Mouse (Mus musculus): ENCODE results near the gene Myh15. TPM values are rescaled to one million over a fixed set of nuclear protein-coding genes. Genes with fewer than 3 reads are reported as not detected.
A peak's percentile ranks its signal among the peaks of the same experiment; 100 is the strongest.

The Myh15 gene
- polyA plus RNA-seq, 1 experiment, result not detected

GRCm38 (mm10) chr16:49128015-49128414 lies 70.7 kb downstream of the Myh15 start:
- 24% methylated on average over 1 of the region's 1 CpGs for WGBS
- no peak overlapping the region for H3K27ac ChIP-seq (ENCODE audit: control insufficient read depth, insufficient read depth, low read depth, low read length, poor library complexity)
- TF ChIP-seq POLR2A (IDR thresholded peaks at IDR 0.05; ENCODE audit: borderline replicate concordance, control insufficient read depth, low read depth, low read length), result no peak
- H3K4me1 ChIP-seq (ENCODE audit: control insufficient read depth, insufficient read depth, low read length), result no peaks in the 10 kb centered on the region
- H3K4me3 ChIP-seq (replicated peaks; ENCODE audit: control insufficient read depth, low read depth, low read length), result no peak overlapping the region

GRCm38 (mm10) chr16:49156193-49156592 lies 98.9 kb downstream of the Myh15 start:
- no peaks in the 10 kb centered on the region for H3K4me1 ChIP-seq (ENCODE audit: control insufficient read depth, insufficient read depth, low read length)
- no peak overlapping the region for H3K27ac ChIP-seq (ENCODE audit: control insufficient read depth, insufficient read depth, low read depth, low read length, poor library complexity)
- TF ChIP-seq POLR2A (IDR thresholded peaks at IDR 0.05; ENCODE audit: borderline replicate concordance, control insufficient read depth, low read depth, low read length) (no peak), CTCF (IDR thresholded peaks at IDR 0.05; ENCODE audit: control insufficient read depth, insufficient read depth, low read length) (no peak)
- H3K4me3 ChIP-seq (replicated peaks; ENCODE audit: control insufficient read depth, low read depth, low read length), result no peak overlapping the region
- 41% methylated on average over 2 of the region's 2 CpGs for WGBS

GRCm38 (mm10) chr16:49164349-49165137 lies 107.3 kb downstream of the Myh15 start:
- 41% methylated on average over 7 of the region's 7 CpGs for WGBS
- Histone ChIP-seq H3K4me1 (ENCODE audit: control insufficient read depth, insufficient read depth, low read length) (no peaks in the 10 kb centered on the region), H3K4me3 (replicated peaks; ENCODE audit: control insufficient read depth, low read depth, low read length) (no peak overlapping the region), H3K27ac (ENCODE audit: control insufficient read depth, insufficient read depth, low read depth, low read length, poor library complexity) (no peak overlapping the region)
- peak; percentile 35; the same call in 1 of the 2 replicates for TF ChIP-seq CTCF (IDR thresholded peaks at IDR 0.05; ENCODE audit: control insufficient read depth, insufficient read depth, low read length)
- TF ChIP-seq POLR2A (IDR thresholded peaks at IDR 0.05; ENCODE audit: borderline replicate concordance, control insufficient read depth, low read depth, low read length), result no peak

- 8% methylated on average over 11 of the region's 11 CpGs for WGBS
- no peak overlapping the region for H3K4me3 ChIP-seq (replicated peaks; ENCODE audit: control insufficient read depth, low read depth, low read length)
- no peak overlapping the region for H3K27ac ChIP-seq (ENCODE audit: control insufficient read depth, insufficient read depth, low read depth, low read length, poor library complexity)
- TF ChIP-seq CTCF (IDR thresholded peaks at IDR 0.05; ENCODE audit: control insufficient read depth, insufficient read depth, low read length) (no peak), POLR2A (IDR thresholded peaks at IDR 0.05; ENCODE audit: borderline replicate concordance, control insufficient read depth, low read depth, low read length) (no peak)
- H3K4me1 ChIP-seq (ENCODE audit: control insufficient read depth, insufficient read depth, low read length), result no peaks in the 10 kb centered on the region
Measured at GRCm38 (mm10) chr16:49165728-49166127, 108.4 kb downstream of the Myh15 start.

- Histone ChIP-seq H3K4me3 (replicated peaks; ENCODE audit: control insufficient read depth, low read depth, low read length) (no peak overlapping the region), H3K4me1 (ENCODE audit: control insufficient read depth, insufficient read depth, low read length) (no peaks in the 10 kb centered on the region), H3K27ac (ENCODE audit: control insufficient read depth, insufficient read depth, low read depth, low read length, poor library complexity) (no peak overlapping the region)
- no peak for TF ChIP-seq POLR2A (IDR thresholded peaks at IDR 0.05; ENCODE audit: borderline replicate concordance, control insufficient read depth, low read depth, low read length)
- TF ChIP-seq CTCF (IDR thresholded peaks at IDR 0.05; ENCODE audit: control insufficient read depth, insufficient read depth, low read length), result no peak
- 48% methylated on average over 12 of the region's 12 CpGs for WGBS
Measured at GRCm38 (mm10) chr16:49167325-49167724, 110.0 kb downstream of the Myh15 start.

- WGBS, result 76% methylated on average over 1 of the region's 1 CpGs
- no peak for TF ChIP-seq CTCF (IDR thresholded peaks at IDR 0.05; ENCODE audit: control insufficient read depth, insufficient read depth, low read length)
- no peak for TF ChIP-seq POLR2A (IDR thresholded peaks at IDR 0.05; ENCODE audit: borderline replicate concordance, control insufficient read depth, low read depth, low read length)
Measured at GRCm38 (mm10) chr16:49175077-49175476, 117.8 kb downstream of the Myh15 start.

GRCm38 (mm10) chr16:49175729-49176395 lies 118.6 kb downstream of the Myh15 start:
- TF ChIP-seq CTCF (IDR thresholded peaks at IDR 0.05; ENCODE audit: control insufficient read depth, insufficient read depth, low read length), result no peak
- no peak for TF ChIP-seq POLR2A (IDR thresholded peaks at IDR 0.05; ENCODE audit: borderline replicate concordance, control insufficient read depth, low read depth, low read length)
- no peak overlapping the region for H3K27ac ChIP-seq (ENCODE audit: control insufficient read depth, insufficient read depth, low read depth, low read length, poor library complexity)
- WGBS, result 86% methylated on average over 8 of the region's 8 CpGs
- H3K4me3 ChIP-seq (replicated peaks; ENCODE audit: control insufficient read depth, low read depth, low read length), result no peak overlapping the region
- H3K4me1 ChIP-seq (ENCODE audit: control insufficient read depth, insufficient read depth, low read length), result no peaks in the 10 kb centered on the region

More at GRCm38 (mm10) chr16:49175077-49175476, 117.8 kb downstream of the Myh15 start:
- H3K4me1 ChIP-seq (ENCODE audit: control insufficient read depth, insufficient read depth, low read length), result no peaks in the 10 kb centered on the region
- no peak overlapping the region for H3K27ac ChIP-seq (ENCODE audit: control insufficient read depth, insufficient read depth, low read depth, low read length, poor library complexity)
- H3K4me3 ChIP-seq (replicated peaks; ENCODE audit: control insufficient read depth, low read depth, low read length), result no peak overlapping the region

GRCm38 (mm10) chr16:49193521-49193920 lies 136.2 kb downstream of the Myh15 start:
- H3K4me3 ChIP-seq (replicated peaks; ENCODE audit: control insufficient read depth, low read depth, low read length), result no peak overlapping the region

More at GRCm38 (mm10) chr16:49193521-49193920, 136.2 kb downstream of the Myh15 start:
- Histone ChIP-seq H3K27ac (ENCODE audit: control insufficient read depth, insufficient read depth, low read depth, low read length, poor library complexity) (no peak overlapping the region), H3K4me1 (ENCODE audit: control insufficient read depth, insufficient read depth, low read length) (no peaks in the 10 kb centered on the region)
- TF ChIP-seq POLR2A (IDR thresholded peaks at IDR 0.05; ENCODE audit: borderline replicate concordance, control insufficient read depth, low read depth, low read length), result no peak
- no peak for TF ChIP-seq CTCF (IDR thresholded peaks at IDR 0.05; ENCODE audit: control insufficient read depth, insufficient read depth, low read length)
- WGBS, result 72% methylated on average over 2 of the region's 2 CpGs
